Mouse (Mus musculus): ENCODE results near the gene Gucy2f. TPM values are rescaled to one million over a fixed set of nuclear protein-coding genes. Genes with fewer than 3 reads are reported as not detected.
A peak's percentile ranks its signal among the peaks of the same experiment; 100 is the strongest.

The Gucy2f gene
- total and polyA plus RNA-seq, 2 experiments from 2014 or later: not detected

DNA sequence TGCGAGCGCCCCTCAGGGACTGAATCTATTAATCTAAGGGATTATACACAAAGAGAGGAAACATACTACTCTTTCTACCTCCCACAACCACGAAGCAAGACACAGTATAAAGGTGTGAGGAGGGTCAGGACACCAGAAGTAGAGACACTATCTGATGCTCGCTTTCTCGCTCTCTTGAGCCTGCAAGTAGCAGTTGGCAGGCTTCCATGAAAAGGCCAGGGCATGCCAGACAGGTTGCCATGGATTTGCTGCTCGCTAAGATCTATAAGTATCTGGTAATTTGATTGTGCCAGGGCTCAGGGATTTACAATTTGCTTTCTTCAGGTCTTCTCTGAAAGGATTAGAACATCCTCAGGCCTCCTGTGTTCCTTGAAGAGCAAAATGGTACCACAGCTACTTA lies 85.5 kb downstream of the Gucy2f start:
- H3K36me3 ChIP-seq (replicated peaks; ENCODE audit: control insufficient read depth, insufficient read depth, low read length): no peaks in the 10 kb centered on the region
- WGBS: 67% methylated on average over 6 of the region's 6 CpGs
- TF ChIP-seq CTCF (IDR thresholded peaks at IDR 0.05; ENCODE audit: low read depth): no peak
- TF ChIP-seq EP300 (IDR thresholded peaks at IDR 0.05; ENCODE audit: low read depth): no peak
- ATAC-seq (ENCODE audit: insufficient read depth, low read depth) (no peak), DNase-seq (ENCODE audit: low spot score) (no peak)
- H3K27ac ChIP-seq (ENCODE audit: low read depth): no peak overlapping the region
- no peak overlapping the region for H3K9ac ChIP-seq (replicated peaks; ENCODE audit: low read depth, low read length)
- no peaks in the 10 kb centered on the region for H3K27me3 ChIP-seq (ENCODE audit: control insufficient read depth, insufficient read depth, low read length)
- no peaks in the 10 kb centered on the region for H3K9me3 ChIP-seq (replicated peaks; ENCODE audit: control insufficient read depth, low read length)
- no peak overlapping the region for H3K4me3 ChIP-seq (ENCODE audit: low read depth, low read length)
- no peaks in the 10 kb centered on the region for H3K4me1 ChIP-seq (ENCODE audit: control insufficient read depth, insufficient read depth)
- no peak overlapping the region for H3K4me2 ChIP-seq (ENCODE audit: low read depth, low read length)

DNA sequence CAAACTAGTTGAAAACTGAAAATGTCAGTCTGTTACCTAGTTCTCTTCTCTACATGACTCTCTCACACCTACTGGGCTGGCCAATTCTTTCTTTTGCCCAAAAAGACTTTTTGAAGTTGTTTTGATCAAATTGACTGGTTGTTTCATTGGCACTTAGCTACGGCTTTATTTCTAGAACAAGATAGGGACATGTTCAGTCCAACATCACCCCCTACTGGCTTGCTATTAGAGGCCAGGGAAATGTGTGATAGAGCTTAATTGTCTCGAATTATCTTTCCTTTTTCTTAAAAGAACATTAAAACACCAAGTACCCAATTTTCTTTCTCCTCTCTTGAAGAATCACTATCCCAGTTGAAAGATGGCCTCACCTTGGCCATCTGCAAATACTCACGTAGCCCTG lies 99.8 kb downstream of the Gucy2f start:
- ATAC-seq (ENCODE audit: insufficient read depth, low read depth): no peak
- no peaks in the 10 kb centered on the region for H3K27me3 ChIP-seq (ENCODE audit: control insufficient read depth, insufficient read depth, low read length)
- H3K27ac ChIP-seq (ENCODE audit: low read depth): no peak overlapping the region
- no peak overlapping the region for H3K4me3 ChIP-seq (ENCODE audit: low read depth, low read length)
- H3K9ac ChIP-seq (replicated peaks; ENCODE audit: low read depth, low read length): no peak overlapping the region
- H3K9me3 ChIP-seq (replicated peaks; ENCODE audit: control insufficient read depth, low read length): no peaks in the 10 kb centered on the region
- no peaks in the 10 kb centered on the region for H3K4me1 ChIP-seq (ENCODE audit: control insufficient read depth, insufficient read depth)
- TF ChIP-seq EP300 (IDR thresholded peaks at IDR 0.05; ENCODE audit: low read depth) (no peak), CTCF (IDR thresholded peaks at IDR 0.05; ENCODE audit: low read depth) (peak; percentile 54)
- H3K4me2 ChIP-seq (ENCODE audit: low read depth, low read length): no peak overlapping the region
- DNase-seq (ENCODE audit: low spot score): no peak
- 41% methylated on average over 3 of the region's 3 CpGs for WGBS
- H3K36me3 ChIP-seq (replicated peaks; ENCODE audit: control insufficient read depth, insufficient read depth, low read length): no peaks in the 10 kb centered on the region

GRCm38 (mm10) chrX:142095579-142095978 lies 101.2 kb downstream of the Gucy2f start:
- H3K9me3 ChIP-seq (replicated peaks; ENCODE audit: control insufficient read depth, low read length): no peaks in the 10 kb centered on the region
- no peak overlapping the region for H3K27ac ChIP-seq (ENCODE audit: low read depth)
- no peaks in the 10 kb centered on the region for H3K27me3 ChIP-seq (ENCODE audit: control insufficient read depth, insufficient read depth, low read length)
- no peaks in the 10 kb centered on the region for H3K36me3 ChIP-seq (replicated peaks; ENCODE audit: control insufficient read depth, insufficient read depth, low read length)
- DNase-seq (ENCODE audit: low spot score): no peak
- H3K9ac ChIP-seq (replicated peaks; ENCODE audit: low read depth, low read length): no peak overlapping the region
- no peak overlapping the region for H3K4me2 ChIP-seq (ENCODE audit: low read depth, low read length)
- TF ChIP-seq CTCF (IDR thresholded peaks at IDR 0.05; ENCODE audit: low read depth) (no peak), EP300 (IDR thresholded peaks at IDR 0.05; ENCODE audit: low read depth) (no peak)
- ATAC-seq (ENCODE audit: insufficient read depth, low read depth): no peak
- H3K4me3 ChIP-seq (ENCODE audit: low read depth, low read length): no peak overlapping the region
- no peaks in the 10 kb centered on the region for H3K4me1 ChIP-seq (ENCODE audit: control insufficient read depth, insufficient read depth)
- 64% methylated on average over 5 of the region's 5 CpGs for WGBS

DNA sequence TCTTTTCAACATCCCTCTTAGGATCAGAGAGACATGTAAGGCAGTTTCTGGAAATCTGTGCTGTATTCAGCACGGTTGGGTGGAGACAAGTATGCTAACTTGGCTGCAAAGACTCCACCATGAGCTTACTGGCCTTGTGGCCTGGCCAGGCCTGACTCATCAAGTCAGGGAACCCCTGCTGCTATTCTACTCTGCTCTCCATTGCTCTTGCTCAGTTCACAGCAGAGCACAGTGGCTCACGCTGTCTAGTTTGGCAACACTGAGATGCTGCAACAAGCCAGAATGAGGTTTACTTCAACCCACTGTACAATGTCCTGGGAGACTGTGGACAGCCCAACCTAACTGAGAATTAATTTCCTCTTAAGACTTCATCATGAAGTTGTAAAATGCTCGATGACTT lies 134.1 kb downstream of the Gucy2f start:
- H3K36me3 ChIP-seq (replicated peaks; ENCODE audit: control insufficient read depth, insufficient read depth, low read length): no peaks in the 10 kb centered on the region
- no peak overlapping the region for H3K4me2 ChIP-seq (ENCODE audit: low read depth, low read length)
- no peaks in the 10 kb centered on the region for H3K27me3 ChIP-seq (ENCODE audit: control insufficient read depth, insufficient read depth, low read length)
- no peaks in the 10 kb centered on the region for H3K4me1 ChIP-seq (ENCODE audit: control insufficient read depth, insufficient read depth)
- no peak overlapping the region for H3K9ac ChIP-seq (replicated peaks; ENCODE audit: low read depth, low read length)
- ATAC-seq (ENCODE audit: insufficient read depth, low read depth) (no peak), DNase-seq (ENCODE audit: low spot score) (no peak)
- no peak overlapping the region for H3K27ac ChIP-seq (ENCODE audit: low read depth)
- H3K9me3 ChIP-seq (replicated peaks; ENCODE audit: control insufficient read depth, low read length): no peaks in the 10 kb centered on the region
- no peak overlapping the region for H3K4me3 ChIP-seq (ENCODE audit: low read depth, low read length)
- TF ChIP-seq CTCF (IDR thresholded peaks at IDR 0.05; ENCODE audit: low read depth) (no peak), EP300 (IDR thresholded peaks at IDR 0.05; ENCODE audit: low read depth) (no peak)
- 63% methylated on average over 3 of the region's 3 CpGs for WGBS

Other genes starting within 250 kb of the Gucy2f start
- 6.6 and 8.9 TPM in 2 replicates for gene Nxt2, start 29.8 kb upstream of the Gucy2f start, total RNA-seq (2014; rRNA removed; ENCODE audit: low replicate concordance)
- 6.6 and 7.0 TPM in 2 replicates for gene Nxt2, start 29.8 kb upstream of the Gucy2f start, polyA plus RNA-seq (2015; fragmentation: Nextera tagmentation; extraction: Ambion mirVana)
- gene Kcne1l, start 109.4 kb upstream of the Gucy2f start, total RNA-seq (2014; rRNA removed; ENCODE audit: low replicate concordance): 2.8 and 6.5 TPM in 2 replicates
- gene Kcne1l, start 109.4 kb upstream of the Gucy2f start, polyA plus RNA-seq (2015; fragmentation: Nextera tagmentation; extraction: Ambion mirVana): 6.2 and 7.1 TPM in 2 replicates
- gene Acsl4, start 193.6 kb upstream of the Gucy2f start, total RNA-seq (2014; rRNA removed; ENCODE audit: low replicate concordance): 11.0 and 14.3 TPM in 2 replicates
- 11.7 and 14.0 TPM in 2 replicates for gene Acsl4, start 193.6 kb upstream of the Gucy2f start, polyA plus RNA-seq (2015; fragmentation: Nextera tagmentation; extraction: Ambion mirVana)